8 mouse cellular contexts compared by ENCODE assay signal in genomic region chr14:46970673-46971072, GRCm38 (mm10).
DNase-seq lines count a peak whose midpoint lies in the region; ATAC-seq and TF ChIP-seq lines count a peak whose summit lies in the region.

No protein-coding gene starts in this region.

- H3K4me1 ChIP-seq in hindbrain, embryonic 16.5 days (ENCODE audit: control insufficient read depth, insufficient read depth, low read depth, low read length): no peaks in the 10 kb centered on the region
- H3K4me1 ChIP-seq in hindbrain, embryonic 13.5 days (replicated peaks): no peaks in the 10 kb centered on the region
- no peaks in the 10 kb centered on the region for H3K4me1 ChIP-seq in intestine, postnatal 0 days (replicated peaks; ENCODE audit: control insufficient read depth, insufficient read depth, low read length)
- H3K4me1 ChIP-seq in thymus, adult 2 months (replicated peaks; ENCODE audit: control insufficient read depth, insufficient read depth, low read length): peaks cover 3% of the 10 kb centered on the region; the same call in 1 of the 2 replicates

- TF ChIP-seq POLR2A in thymus, adult 2 months (IDR thresholded peaks at IDR 0.05; ENCODE audit: control insufficient read depth, extremely low read depth, insufficient read depth, low read length, poor library complexity): no peak

- TF ChIP-seq CTCF in intestine, postnatal 0 days (IDR thresholded peaks at IDR 0.05; ENCODE audit: low read depth): 0 out of 2 replicates have a peak, but pooled peaks have one; percentile 21
- TF ChIP-seq CTCF in thymus, adult 2 months (IDR thresholded peaks at IDR 0.05; ENCODE audit: borderline replicate concordance, control insufficient read depth, extremely low read depth, insufficient read depth, low read length, poor library complexity): no peak

- H3K27me3 ChIP-seq in hindbrain, embryonic 16.5 days (replicated peaks; ENCODE audit: control insufficient read depth, insufficient read depth, low read length): no peaks in the 10 kb centered on the region
- H3K27me3 ChIP-seq in hindbrain, embryonic 13.5 days: no peaks in the 10 kb centered on the region
- H3K27me3 ChIP-seq in intestine, postnatal 0 days (replicated peaks; ENCODE audit: control insufficient read depth, insufficient read depth, low read length): no peaks in the 10 kb centered on the region
- H3K27me3 ChIP-seq in thymus, adult 2 months (ENCODE audit: control insufficient read depth, insufficient read depth, low read length): no peaks in the 10 kb centered on the region

- no peaks in the 10 kb centered on the region for H3K36me3 ChIP-seq in hindbrain, embryonic 16.5 days (ENCODE audit: control insufficient read depth, insufficient read depth, low read length)
- H3K36me3 ChIP-seq in hindbrain, embryonic 13.5 days: no peaks in the 10 kb centered on the region
- H3K36me3 ChIP-seq in intestine, postnatal 0 days (ENCODE audit: control insufficient read depth, insufficient read depth): no peaks in the 10 kb centered on the region
- H3K36me3 ChIP-seq in thymus, adult 2 months (ENCODE audit: control insufficient read depth, insufficient read depth, low read length): no peaks in the 10 kb centered on the region

- WGBS in hindbrain, embryonic 16.5 days: 41% methylated on average over 3 of the region's 3 CpGs
- WGBS in hindbrain, embryonic 13.5 days: 70% methylated on average over 3 of the region's 3 CpGs
- WGBS in intestine, postnatal 0 days: 77% methylated on average over 3 of the region's 3 CpGs
- WGBS in thymus, adult 2 months: 31% methylated on average over 3 of the region's 3 CpGs

- no peak overlapping the region for H3K9ac ChIP-seq in hindbrain, embryonic 16.5 days (ENCODE audit: low read depth, low read length)
- no peak overlapping the region for H3K9ac ChIP-seq in hindbrain, embryonic 13.5 days
- no peak overlapping the region for H3K9ac ChIP-seq in intestine, postnatal 0 days (ENCODE audit: low read depth, low read length)

- no peak overlapping the region for H3K27ac ChIP-seq in hindbrain, embryonic 16.5 days (ENCODE audit: low read depth, low read length)
- H3K27ac ChIP-seq in hindbrain, embryonic 13.5 days: no peak overlapping the region
- H3K27ac ChIP-seq in intestine, postnatal 0 days (ENCODE audit: low read depth, low read length): no peak overlapping the region
- H3K27ac ChIP-seq in thymus, adult 2 months (ENCODE audit: control insufficient read depth, insufficient read depth, low read length): no peak overlapping the region

- H3K9me3 ChIP-seq in hindbrain, embryonic 16.5 days (ENCODE audit: control insufficient read depth, low read length): no peaks in the 10 kb centered on the region
- no peaks in the 10 kb centered on the region for H3K9me3 ChIP-seq in hindbrain, embryonic 13.5 days
- no peaks in the 10 kb centered on the region for H3K9me3 ChIP-seq in intestine, postnatal 0 days (ENCODE audit: control insufficient read depth)

- H3K4me2 ChIP-seq in hindbrain, embryonic 16.5 days (ENCODE audit: low read length): no peak overlapping the region
- no peak overlapping the region for H3K4me2 ChIP-seq in hindbrain, embryonic 13.5 days
- H3K4me2 ChIP-seq in intestine, postnatal 0 days (replicated peaks; ENCODE audit: low read depth): no peak overlapping the region

- peak; percentile 34 to 67 for DNase-seq in adrenal gland, adult (ENCODE audit: inconsistent age in 2 of 2, low spot score in 1 of 2)
- DNase-seq in adrenal gland, adult 8-10 months: no peak
- peak; percentile 64 for DNase-seq in NIH3T3 (ENCODE audit: low read depth)
- no peak for DNase-seq in thymus, adult 2 months
- no peak for DNase-seq in urinary bladder, postnatal 25 days (ENCODE audit: low spot score)

- ATAC-seq in hindbrain, embryonic 16.5 days: peak; percentile 55
- ATAC-seq in hindbrain, embryonic 13.5 days (ENCODE audit: low FRiP score): no peak
- ATAC-seq in intestine, postnatal 0 days: no peak

- H3K4me3 ChIP-seq in hindbrain, embryonic 16.5 days (ENCODE audit: low read length): no peak overlapping the region
- no peak overlapping the region for H3K4me3 ChIP-seq in hindbrain, embryonic 13.5 days
- no peak overlapping the region for H3K4me3 ChIP-seq in intestine, postnatal 0 days (ENCODE audit: low read depth, low read length)
- H3K4me3 ChIP-seq in thymus, adult 2 months (ENCODE audit: control insufficient read depth, insufficient read depth, low read length): no peak overlapping the region

Comparison
In these comparisons a context has a peak if more than half of its experiments do, and no peak if none do; other contexts are left out.
1. DNase-seq: peak in adrenal gland, adult (2 of 2) and NIH3T3 (single experiment); none in adrenal gland, adult 8-10 months (single experiment), thymus, adult 2 months (single experiment) and urinary bladder, postnatal 25 days (single experiment).